Mouse (Mus musculus): ENCODE results near the gene Acvr2b.

Gene Acvr2b

DNA sequence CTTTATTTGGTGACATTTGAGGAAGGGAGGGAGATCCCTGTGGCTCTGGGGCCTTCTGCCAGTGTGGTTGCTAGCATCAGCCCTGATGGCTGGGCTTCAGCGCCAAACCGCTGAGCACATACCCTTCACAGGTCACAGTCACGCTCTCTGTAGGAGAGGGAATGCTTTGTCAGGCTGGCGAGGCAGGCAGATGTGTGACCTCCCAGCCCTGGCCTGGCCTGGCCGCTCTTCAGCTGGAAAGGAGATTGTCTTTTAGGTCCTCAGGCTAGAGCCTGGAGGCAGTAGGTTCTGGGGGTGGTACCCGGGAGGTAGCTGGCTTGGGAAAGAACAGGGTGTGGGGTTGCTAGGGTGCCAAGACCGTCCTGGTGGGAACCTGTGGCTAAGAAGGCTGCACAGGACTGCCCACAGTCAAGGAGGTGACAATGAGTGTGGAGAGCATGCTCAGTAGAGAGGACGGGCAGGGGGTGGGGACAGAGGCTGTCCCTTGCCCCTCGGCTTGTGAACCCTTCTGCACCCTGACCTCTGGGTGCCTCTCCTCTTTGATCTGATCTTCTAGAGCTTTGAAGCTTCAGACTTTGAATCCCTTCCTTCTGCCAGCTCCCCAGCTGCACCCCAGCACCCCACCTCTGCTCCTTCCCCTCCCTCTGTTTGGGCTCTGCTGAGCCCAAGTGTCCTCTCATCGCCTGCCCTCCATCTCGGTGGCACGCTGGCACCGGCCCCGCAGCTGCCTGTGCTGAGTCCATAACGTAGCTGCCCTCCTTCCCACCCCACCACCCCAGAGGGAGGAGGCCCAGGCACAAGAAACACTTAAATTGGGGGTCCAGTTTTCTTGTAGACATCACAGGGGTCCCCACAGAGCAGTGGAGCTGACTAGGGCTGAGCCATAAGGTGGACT, 73.0 kb downstream of the Acvr2b start:
- DNase-seq: no peak

- DNase-seq: no peak
These were observed 75.8 kb downstream of the Acvr2b start for GRCm38 (mm10) chr9:119477754-119478153.

GRCm38 (mm10) chr9:119478345-119478744, 76.4 kb downstream of the Acvr2b start:
- DNase-seq: no peak

DNA sequence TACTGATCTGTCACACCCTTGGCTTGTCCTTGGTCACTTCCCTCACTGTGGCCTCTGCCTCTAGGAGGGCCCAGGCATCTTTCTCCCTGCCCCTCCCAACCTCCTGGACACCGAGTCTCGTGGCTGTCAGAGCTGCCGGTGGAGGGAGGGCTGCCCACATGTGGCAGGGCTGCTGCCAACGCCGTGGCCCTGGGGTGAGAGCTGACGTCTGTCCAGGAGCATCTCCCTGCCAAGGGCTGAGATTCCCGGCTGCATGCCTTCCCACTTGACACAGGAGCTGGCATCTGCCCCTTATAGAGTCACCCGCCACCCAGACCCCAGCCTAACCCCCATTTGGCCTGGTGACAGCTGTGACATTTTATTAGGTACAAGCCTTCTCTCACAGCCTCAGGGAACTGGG, 77.4 kb downstream of the Acvr2b start:
- no peak for DNase-seq

- no peak for DNase-seq
These were observed 79.7 kb downstream of the Acvr2b start for GRCm38 (mm10) chr9:119481612-119482011.

GRCm38 (mm10) chr9:119483554-119484353, 81.8 kb downstream of the Acvr2b start:
- no peak for DNase-seq

- no peak for DNase-seq
These were observed 82.5 kb downstream of the Acvr2b start for GRCm38 (mm10) chr9:119484420-119484819.
